Mouse (Mus musculus) yolk sac, embryonic 10.5 days (tissue): ENCODE results near the gene Tdo2.
A peak's percentile ranks its signal among the peaks of the same experiment; 100 is the strongest.

Experiments
- DNase-seq: peaks from one replicate; pipeline ENCODE4 v3.0.0-alpha.2; 2017; ENCODE audit warnings: low spot score

Gene Tdo2

DNA sequence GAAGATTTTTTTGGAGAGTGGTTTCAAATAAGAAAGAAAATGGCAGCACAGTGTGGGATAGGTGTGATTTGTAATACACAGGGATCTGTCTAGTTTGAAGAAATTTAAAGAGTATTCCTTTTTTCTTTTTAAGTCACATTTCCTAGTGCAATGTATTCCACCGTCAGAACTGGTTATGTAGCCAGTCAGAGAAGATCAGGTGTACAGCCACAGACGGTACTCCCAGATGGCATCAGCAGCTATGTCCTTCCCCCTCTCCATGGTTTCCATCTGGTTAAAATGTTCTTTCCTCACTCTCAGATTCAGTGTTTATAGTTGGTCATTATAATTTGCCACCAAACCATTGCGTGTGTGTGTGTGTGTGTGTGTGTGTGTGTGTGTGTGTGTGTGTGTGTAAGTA lies 32.9 kb downstream of the Tdo2 start:
- no peak for DNase-seq

DNA sequence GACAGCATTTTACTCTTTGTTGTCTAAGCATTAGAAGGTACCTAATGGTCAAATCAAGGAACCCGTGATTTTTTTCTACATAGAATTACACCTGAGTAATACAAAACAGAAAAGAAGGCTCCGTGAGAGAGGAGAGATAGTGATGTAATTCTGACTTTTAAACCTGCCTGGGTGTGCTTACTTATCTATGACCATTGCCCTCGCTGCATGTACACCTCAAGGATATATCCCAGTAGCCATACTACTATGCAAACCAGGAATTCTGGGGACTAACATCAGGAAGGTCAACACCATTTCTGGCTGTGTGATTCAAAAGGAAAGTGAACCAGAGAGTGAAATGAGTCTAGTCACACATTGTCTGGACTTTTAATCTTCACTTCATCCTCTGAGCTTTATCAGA lies 33.7 kb downstream of the Tdo2 start:
- DNase-seq, result no peak

DNA sequence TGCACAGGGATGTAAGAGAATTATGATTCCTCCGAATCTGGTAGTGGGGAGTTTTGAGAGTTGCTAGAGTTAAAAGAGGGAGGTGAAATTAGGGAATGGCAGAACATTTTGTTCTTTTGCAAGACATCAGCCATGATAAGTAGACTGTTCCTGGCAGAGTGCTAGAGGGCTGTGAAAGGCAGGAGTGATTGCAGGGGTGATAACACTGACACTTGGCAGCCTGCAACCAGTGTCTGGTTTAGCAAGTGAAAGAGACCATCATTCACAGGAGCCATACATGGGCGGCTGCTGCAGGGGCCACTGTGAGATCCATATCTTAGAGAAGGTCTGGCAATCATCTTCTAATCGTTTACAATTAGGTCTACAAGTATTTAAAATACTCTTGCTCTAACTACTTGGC lies 37.1 kb downstream of the Tdo2 start:
- peak; percentile 38 for DNase-seq

DNA sequence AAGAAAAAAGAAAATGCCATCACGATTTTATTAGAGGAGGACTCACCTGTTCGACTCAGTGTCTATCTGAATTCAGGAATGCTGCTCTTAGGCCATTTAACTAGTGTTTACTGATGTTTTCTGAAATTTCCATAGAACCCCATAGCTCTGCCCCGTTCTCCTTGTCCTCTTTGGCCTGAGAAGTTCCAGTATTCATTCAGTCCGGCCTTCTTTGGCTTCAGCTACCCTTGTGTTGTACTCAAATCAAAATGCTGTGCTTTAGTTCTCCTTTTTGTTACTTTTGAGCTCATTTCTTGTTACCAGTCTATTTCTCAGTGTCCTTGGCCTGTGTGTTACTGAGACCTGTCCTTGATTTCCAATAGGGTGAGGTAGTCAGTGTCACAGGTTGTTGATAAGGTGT lies 42.7 kb downstream of the Tdo2 start:
- no peak for DNase-seq

DNA sequence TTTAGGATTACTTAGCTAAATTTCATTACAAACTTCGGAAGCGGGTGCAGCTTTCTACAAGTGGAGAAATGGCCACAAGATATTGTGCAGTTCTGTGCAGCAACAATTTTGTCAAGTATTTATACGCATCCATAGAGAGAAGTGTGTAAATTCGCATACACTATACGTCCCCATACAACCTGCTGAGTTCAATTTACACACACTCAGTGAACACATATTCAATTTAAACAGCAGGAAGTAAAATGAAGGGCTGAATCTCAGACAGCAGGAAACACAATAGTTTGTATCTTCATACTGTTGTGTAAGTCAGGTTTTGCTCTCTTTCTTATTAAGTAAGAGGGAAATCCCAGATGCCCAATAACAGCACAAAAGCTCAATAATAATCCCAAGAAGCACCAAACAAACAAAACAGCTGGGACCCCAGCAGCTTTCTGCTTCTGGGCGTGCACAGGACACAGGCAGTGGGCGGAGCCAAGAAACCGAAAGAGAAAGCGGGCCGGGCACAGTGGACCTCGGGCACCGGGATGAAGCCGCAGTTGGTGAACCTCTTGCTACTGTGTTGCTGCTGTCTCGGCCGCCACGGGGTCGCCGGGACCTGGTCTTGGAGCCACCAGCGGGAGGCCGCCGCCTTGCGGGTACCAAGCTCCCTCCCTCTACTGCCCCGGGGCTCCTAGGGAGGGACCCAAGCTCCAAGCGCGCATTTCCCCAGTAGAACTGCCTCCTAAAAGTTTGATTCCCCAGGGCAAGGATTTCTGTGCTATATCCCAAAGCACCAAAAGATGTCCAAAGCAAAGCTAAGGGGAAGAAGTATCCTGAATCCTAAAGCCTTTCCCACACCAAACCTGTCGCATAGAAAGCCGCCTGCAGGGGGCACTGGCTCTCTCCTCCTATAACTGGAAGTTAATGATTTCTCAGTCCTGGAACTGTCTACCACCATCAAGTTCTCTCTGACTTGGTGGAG lies 43.6 kb downstream of the Tdo2 start, which contains the start of gene Ctso:
TSS of gene Ctso (plus strand) at position 461 of the 961 bp plus-strand sequence.
- DNase-seq, result peak; percentile 78

DNA sequence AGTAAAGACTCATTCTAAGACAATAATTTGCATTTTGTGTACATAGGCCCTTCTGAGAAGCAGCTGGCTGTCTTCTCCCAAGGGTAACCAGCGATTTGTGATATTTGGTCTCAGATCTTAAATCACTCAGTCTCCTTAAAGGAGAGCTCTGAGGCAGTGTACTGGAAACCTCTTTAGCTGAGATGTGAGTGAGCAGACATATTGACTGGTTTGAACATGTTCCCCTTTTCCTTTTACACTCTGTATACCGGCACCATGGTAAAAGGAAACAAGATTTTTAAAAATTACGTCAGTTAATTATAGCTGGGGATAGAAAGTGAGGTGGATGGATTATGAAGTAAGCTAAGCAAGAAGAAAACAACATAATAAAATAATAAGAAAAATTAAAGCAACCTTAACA lies 44.3 kb downstream of the Tdo2 start:
- DNase-seq, result no peak

DNA sequence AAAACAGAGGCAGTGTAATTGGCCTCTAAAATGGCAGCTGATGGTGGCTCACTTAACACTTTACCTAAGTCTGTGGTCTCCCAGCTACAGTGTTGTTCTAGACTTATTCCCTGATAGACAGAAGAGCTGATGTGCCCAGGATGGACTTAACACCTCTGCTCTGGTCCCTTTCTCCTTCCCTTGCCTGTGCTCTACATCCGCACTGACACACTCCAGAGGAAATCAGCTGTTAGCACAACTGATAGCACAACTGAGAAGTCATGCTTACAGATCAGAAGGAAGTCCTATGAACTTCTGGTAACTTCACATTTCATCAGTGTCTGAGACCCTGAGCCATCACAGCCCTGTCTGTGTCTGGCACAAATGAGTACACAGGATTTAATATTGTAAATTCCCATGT lies 46.9 kb downstream of the Tdo2 start:
- DNase-seq, result no peak

DNA sequence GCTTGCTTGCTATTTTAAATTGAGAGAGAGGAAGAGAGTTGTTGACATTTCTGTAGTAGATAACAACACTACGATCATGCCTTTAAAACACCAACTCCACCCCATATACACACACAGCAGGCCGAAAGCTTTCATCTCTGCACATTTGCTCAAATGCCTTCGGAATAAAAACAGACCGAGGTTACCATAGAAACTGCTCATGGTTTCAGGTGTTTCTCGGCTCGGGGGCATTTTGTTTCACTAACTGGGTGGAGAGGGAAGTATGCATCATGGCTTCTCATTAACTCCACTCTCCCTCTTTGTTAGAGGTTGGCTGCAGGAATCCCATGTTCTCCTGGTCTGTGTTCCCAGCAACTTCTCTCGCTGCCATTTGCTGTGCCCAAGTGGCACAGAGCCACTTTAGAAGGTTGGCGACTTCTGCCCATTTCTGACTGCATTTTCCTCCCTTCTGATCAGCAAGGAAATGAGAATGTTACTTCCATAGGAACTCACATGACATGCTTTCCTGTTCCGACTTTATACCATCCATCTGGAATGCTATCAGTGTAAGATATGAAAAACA lies 49.2 kb downstream of the Tdo2 start:
- no peak for DNase-seq

DNA sequence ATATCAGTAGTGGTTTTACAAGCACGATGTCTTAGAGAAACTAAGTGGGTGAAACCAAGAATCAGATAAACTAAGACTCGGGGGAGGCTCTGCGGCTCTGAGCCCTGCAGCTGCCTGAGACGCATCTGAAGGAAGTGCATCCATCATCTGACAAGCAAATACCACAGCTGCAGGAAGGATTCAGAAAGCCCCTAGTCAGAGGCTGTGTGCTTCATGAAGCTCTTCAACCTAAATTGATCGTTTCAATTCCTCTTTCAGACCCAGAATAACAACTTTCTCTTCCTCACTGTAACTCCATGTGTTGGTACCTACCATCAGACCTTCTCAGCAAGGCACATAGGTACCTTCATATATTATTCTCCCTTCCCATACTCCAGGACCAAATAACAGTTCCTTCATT lies 50.1 kb downstream of the Tdo2 start:
- no peak for DNase-seq

DNA sequence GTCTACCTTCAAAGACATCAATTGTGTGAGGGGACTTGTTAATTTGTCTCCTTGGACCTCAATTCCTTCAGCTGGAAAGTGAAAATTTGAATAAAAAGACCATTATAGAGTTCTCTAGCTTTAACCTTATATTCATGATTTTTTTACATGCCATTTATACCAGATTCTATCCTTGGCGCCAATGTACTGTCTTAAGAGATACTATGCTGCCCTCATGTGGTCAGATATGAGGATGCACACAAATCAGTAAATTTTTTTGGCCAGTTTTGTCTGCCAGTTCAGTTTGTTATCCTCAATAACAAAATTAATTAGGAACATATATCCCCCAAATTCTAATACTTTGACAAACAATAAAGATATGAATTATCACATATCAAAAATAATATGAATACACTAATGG lies 51.1 kb downstream of the Tdo2 start:
- no peak for DNase-seq

DNA sequence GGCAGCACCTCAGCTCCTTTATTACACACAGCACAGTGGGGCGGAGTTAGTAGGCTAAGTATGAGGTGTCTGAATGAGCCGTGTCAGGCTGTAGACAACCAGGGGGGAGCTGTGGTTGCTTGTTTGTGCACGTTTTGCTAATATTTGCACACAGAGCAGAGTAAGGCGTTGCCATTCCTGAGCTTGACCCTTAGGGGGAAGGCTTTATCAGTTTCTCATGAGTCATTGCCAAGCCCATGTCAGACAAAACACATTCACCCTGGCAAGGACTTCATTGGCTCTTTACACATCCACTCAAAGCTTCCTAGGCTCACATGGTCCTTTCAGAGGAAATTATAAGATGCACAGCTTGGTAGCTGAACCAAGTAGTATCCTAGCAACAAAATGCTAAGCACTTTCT lies 53.1 kb downstream of the Tdo2 start:
- no peak for DNase-seq

DNA sequence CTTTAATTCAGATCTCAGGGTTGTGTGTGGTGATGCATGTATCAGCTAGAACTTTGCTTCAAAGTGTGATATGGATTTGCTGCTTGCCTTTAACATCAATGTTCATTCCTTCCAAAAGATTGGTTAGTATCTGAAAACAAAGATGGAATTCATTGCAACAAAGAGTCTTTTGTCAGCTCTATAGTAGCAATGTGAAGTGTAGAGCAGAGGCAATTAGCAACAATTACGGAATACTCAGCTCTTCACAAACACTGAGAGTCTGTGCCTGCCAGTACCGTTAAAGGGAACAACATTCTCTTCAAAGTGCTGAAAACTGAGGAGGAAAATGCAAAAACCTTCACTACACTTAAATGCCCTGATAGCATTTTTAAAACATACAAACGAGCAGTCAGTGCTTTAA lies 56.3 kb downstream of the Tdo2 start:
- no peak for DNase-seq

DNA sequence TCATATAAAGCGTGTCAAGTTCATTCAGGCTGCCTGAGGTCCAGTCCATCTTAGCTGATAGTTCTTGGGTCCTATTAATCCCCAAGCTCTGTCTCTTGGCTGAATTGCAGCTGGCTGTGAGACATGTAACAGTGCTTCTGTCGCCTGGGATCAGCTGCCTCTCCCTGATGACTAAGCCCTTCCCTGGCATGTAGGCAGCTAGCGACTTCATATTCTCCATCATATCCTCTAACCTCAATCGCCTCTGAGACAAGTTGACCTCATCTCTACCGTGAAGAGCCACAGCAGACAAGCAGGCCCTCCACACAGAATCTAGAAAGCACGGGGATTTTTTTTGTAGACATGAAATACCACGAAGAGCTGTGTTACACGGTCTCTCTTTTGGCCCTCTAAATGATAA lies 57.8 kb downstream of the Tdo2 start:
- no peak for DNase-seq

DNA sequence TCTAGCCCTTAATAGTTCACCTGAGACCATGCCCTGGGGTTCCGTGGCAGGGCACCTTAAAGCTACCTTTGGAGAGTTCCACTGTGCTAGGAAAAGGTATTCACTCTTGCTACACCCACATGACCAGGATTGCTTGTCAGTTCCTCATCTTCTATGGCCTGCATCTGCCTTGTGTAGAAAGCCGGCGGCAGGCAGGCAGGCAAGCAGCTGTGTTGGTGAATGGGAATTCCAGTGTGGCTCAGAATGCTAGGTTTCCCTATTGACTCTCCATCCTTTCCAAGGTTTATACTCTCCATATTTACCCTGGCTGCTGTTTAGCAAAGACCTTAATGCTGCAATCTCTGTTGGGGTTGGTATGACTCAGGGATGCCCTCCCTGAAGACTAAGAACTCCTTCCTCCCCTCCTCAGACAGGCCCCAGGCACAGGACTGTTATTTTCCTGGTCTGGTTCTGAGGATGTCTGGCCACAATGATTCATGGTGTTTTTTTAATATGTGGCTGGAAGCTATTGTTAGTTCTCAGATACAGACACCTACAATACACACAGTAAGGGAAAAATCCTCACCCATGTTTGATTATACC lies 58.6 kb downstream of the Tdo2 start:
- DNase-seq, result no peak

DNA sequence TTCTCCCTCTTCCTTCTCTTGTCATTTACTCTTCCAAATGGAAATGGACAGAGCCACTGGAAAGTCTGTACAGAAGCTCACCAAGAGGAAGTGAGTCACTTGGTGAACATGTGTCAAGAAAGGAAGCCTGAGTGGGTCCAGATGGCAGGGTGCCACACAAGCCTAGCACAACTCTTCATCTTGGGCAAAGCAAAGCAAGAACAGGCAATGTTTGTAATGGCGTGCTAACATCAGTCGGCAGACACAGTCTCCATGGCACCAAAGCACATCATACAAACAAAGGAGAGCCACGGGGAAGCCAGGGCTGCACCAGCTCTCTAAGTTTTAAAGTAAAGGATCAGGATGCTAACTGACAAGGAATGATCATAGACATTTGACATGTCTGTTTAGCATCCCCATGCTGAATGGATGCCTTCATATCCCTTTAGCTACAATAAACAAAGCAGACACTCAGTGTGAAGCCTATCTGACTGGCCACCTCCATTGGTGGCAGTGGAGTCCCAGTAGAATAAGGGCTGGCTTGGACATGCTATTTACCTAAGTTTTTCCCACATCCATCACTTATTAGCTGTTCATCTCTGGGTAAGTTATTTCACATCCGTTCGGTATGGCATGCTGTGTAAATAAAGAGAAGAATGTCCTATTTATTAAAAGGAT lies 59.8 kb downstream of the Tdo2 start:
- DNase-seq, result no peak

DNA sequence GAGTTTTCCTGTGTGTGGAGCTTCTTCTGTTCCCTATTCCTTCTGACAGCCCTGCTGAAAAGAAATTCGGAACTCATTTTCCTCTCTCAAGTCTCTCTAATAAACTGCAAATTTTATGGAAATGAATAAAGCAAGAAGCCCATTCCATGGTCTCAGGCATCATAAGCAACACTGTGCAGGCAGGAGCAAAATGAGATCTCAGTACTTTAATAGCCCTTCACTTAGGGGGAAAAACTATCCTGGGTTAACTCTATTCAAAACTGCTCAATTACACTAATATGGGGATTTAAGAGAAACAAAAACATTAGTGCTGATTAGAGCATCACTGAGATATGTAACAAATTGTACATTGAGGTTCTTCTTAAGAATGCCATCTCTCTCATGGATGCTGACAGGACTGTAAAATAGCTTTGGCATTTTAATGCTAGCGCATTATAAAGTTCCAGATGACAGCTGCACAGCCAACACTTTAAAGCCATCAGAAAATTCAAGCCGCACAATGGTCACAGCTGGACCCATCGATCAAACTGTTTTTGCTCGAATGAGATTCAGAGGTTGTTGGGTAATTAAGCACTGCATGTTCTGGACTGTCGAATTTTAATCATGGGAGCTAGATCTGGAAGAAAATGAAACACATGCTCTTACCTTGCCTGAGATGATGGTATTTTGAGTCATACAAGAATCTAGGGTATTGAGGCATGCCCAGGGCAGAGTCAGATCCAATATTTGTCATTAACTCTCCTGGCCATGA lies 65.5 kb downstream of the Tdo2 start:
- DNase-seq, result no peak
